Mouse (Mus musculus) CH12.LX (cell line): ENCODE results near the gene Ctso. TPM values are rescaled to one million over a fixed set of nuclear protein-coding genes. Genes with fewer than 3 reads are reported as not detected.

ENCODE experiments used
- DNase-seq: peaks from one replicate; pipeline ENCODE4 v3.0.0-alpha.2; 2013; ENCODE audit errors: extremely low read depth
- H3K27ac ChIP-seq: 2 replicates; pipeline ENCODE4 v1.5.1; 2012; ENCODE audit warnings: low read depth, mild to moderate bottlenecking, control low read depth, moderate library complexity; ENCODE audit not compliant: insufficient read depth
- H3K27me3 ChIP-seq: replicated peaks from 2 replicates; pipeline ENCODE3; 2012; ENCODE audit warnings: inconsistent platforms
- H3K36me3 ChIP-seq, 2 experiments: replicated peaks in 1 of 2; 2 replicates each; pipeline versions ENCODE3 to v1.6.1; 2012; ENCODE audit warnings: inconsistent platforms in 1 of 2, low read length in 1 of 2, mild to moderate bottlenecking in 1 of 2, mixed read lengths in 1 of 2, moderate library complexity in 1 of 2; ENCODE audit not compliant: control insufficient read depth in 1 of 2, insufficient read depth in 1 of 2
- H3K4me1 ChIP-seq, 2 experiments: 2 replicates each; pipeline ENCODE4 v1.6.1; 2012; ENCODE audit warnings: inconsistent platforms in 1 of 2, moderate library complexity in 1 of 2; ENCODE audit not compliant: insufficient read depth in 2 of 2, control insufficient read depth in 1 of 2
- H3K4me2 ChIP-seq: 2 replicates; pipeline ENCODE4 v1.6.1; 2012; ENCODE audit warnings: low read depth, mild to moderate bottlenecking, control low read depth; ENCODE audit not compliant: poor library complexity, insufficient read depth, severe bottlenecking
- H3K4me3 ChIP-seq, 3 experiments: fragments of 150-350 bp in 1 of 3; sonication (generic) in 1 of 3; replicated peaks in 1 of 3; 2 replicates each; pipeline versions ENCODE3 to v1.5.1; 2011 to 2012; ENCODE audit warnings: low read depth in 2 of 3, low read length in 2 of 3, mild to moderate bottlenecking in 2 of 3, moderate library complexity in 2 of 3, control low read depth in 1 of 3, improper control_type of control experiment in 1 of 3, inconsistent platforms in 1 of 3, mixed read lengths in 1 of 3; ENCODE audit not compliant: poor library complexity in 1 of 3
- H3K79me2 ChIP-seq: replicated peaks from 2 replicates; pipeline ENCODE4 v1.6.1; 2012; ENCODE audit warnings: mild to moderate bottlenecking, moderate library complexity; ENCODE audit not compliant: control insufficient read depth, poor library complexity, insufficient read depth, severe bottlenecking; ENCODE audit errors: extremely low read depth
- H3K9ac ChIP-seq: 2 replicates; pipeline ENCODE4 v1.6.1; 2012; ENCODE audit warnings: low read depth, mild to moderate bottlenecking, control low read depth, moderate library complexity; ENCODE audit not compliant: insufficient read depth
- H3K9me3 ChIP-seq: replicated peaks from 2 replicates; pipeline ENCODE3; 2012; ENCODE audit warnings: low read length, inconsistent platforms, mixed read lengths
- ELF1 ChIP-seq: IDR thresholded peaks from 2 replicates; pipeline ENCODE4 v1.6.1; 2014; ENCODE audit warnings: low read depth, mild to moderate bottlenecking, inconsistent platforms, low read length, improper control_type of control experiment
- GABPA ChIP-seq: IDR thresholded peaks from 2 replicates; pipeline ENCODE4 v1.6.1; 2012; ENCODE audit warnings: low read depth, low read length, improper control_type of control experiment, inconsistent platforms; ENCODE audit not compliant: insufficient replicate concordance
- MYC ChIP-seq: IDR thresholded peaks from 2 replicates; pipeline ENCODE4 v1.6.1; 2011; ENCODE audit warnings: low read depth, mild to moderate bottlenecking, improper control_type of control experiment, low read length
- NRF1 ChIP-seq: IDR thresholded peaks from 2 replicates; pipeline ENCODE4 v1.6.1; 2014; ENCODE audit warnings: low read depth, mild to moderate bottlenecking, inconsistent platforms, low read length, improper control_type of control experiment, moderate library complexity
- POLR2A ChIP-seq: IDR thresholded peaks from 2 replicates; pipeline ENCODE4 v1.6.1; 2011; ENCODE audit warnings: low read depth, mild to moderate bottlenecking, improper control_type of control experiment, low read length
- USF1 ChIP-seq: IDR thresholded peaks from 2 replicates; pipeline ENCODE4 v1.6.1; 2014; ENCODE audit warnings: low read depth, mild to moderate bottlenecking, inconsistent platforms, low read length, improper control_type of control experiment
- ZMIZ1 ChIP-seq: IDR thresholded peaks from 2 replicates; pipeline ENCODE4 v1.6.1; 2012; ENCODE audit warnings: low read depth, mild to moderate bottlenecking, inconsistent platforms, low read length, improper control_type of control experiment
- dilution Hi-C: fragments of 300-500 bp; cut with MboI; formaldehyde crosslinking; loops from 2 replicates; pipeline ENCODE4 v1.14.3; 2020; ENCODE audit warnings: low sequenced_read_pairs; ENCODE audit not compliant: extremely low pct_unique_long_range_greater_than_20kb, extremely low pct_ligation_motif_present
- in situ Hi-C: fragments of 300-500 bp; cut with MboI; formaldehyde crosslinking; loops from 3 replicates; pipeline ENCODE4 v1.14.3; 2019; ENCODE audit warnings: low sequenced_read_pairs, low pct_ligation_motif_present, low pct_unique_long_range_greater_than_20kb, mixed read lengths
- polyA plus RNA-seq: library from polyadenylated mRNA; unstranded; fragments of >175 nt; gene quantifications from 2 replicates; pipeline ENCODE4 v1.2.1, GENCODE M21; 2012; ENCODE audit warnings: low read depth; ENCODE audit not compliant: insufficient read length
- total RNA-seq, 2 experiments: library from RNA; depleted of rRNA; stranded (reverse); fragments of 300-350 nt in 1 of 2; fragments of >200 nt in 1 of 2; gene quantifications; 2 replicates each; pipeline ENCODE4 v1.2.3; 2012 to 2014

Gene Ctso
- total and polyA plus RNA-seq, 3 experiments, result 21.1 to 41.7 (median 39.2) TPM

DNA sequence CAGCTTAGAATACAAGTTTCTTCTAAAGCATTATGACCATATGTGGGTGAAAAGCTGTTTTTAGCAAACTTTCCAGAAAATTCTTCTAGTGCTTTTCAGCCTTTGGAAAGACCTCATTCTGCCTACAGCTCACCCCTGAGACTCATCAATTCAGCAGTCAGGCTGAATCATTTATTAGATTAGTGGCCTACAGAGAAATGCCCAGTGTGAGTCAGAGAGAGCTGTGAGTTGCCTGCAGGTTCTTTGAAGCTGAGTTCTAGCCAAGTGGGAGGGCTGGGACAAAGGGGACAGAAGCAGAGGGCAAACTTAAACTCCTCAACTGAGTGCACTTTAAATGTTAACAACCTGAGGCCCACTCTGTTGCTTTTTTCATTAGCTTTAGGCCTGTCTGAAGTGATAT is 48.5 kb upstream of the Ctso start:
- Histone ChIP-seq H3K4me1 (no peaks in the 10 kb centered on the region), H3K4me3 (no peak overlapping the region), H3K36me3 (no peaks in the 10 kb centered on the region), H3K27me3 (no peaks in the 10 kb centered on the region), H3K4me2 (no peak overlapping the region), H3K9ac (no peak overlapping the region), H3K9me3 (no peaks in the 10 kb centered on the region), H3K79me2 (no peaks in the 10 kb centered on the region), H3K27ac (no peak overlapping the region)
- no peak for DNase-seq
- in situ Hi-C loops, result no loop called here
- dilution Hi-C loops, result no loop called here
- TF ChIP-seq NRF1 (no peak), GABPA (no peak)

DNA sequence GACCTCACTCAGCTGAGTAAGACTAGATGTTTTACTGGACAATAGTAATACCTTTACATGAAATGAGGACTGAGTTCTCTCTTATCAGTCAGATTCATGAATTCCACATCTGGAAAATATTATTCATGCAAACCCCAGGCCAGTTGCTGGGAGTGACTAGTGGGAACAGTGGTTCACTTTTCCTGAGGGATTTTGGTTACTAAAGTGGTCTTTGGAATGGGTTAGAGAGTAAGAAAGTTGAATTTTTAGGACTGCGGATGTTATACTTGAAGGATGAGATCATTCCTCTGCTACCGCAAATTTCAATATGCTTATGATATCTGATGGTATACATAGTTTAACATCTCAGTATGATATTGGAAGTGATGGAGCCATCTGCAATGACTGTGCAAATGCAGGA is 46.8 kb upstream of the Ctso start:
- dilution Hi-C loops, result no loop called here
- no peak for DNase-seq
- Histone ChIP-seq H3K27me3 (no peaks in the 10 kb centered on the region), H3K9me3 (no peaks in the 10 kb centered on the region), H3K4me3 (no peak overlapping the region), H3K4me2 (no peak overlapping the region), H3K79me2 (no peaks in the 10 kb centered on the region), H3K9ac (no peak overlapping the region), H3K27ac (no peak overlapping the region), H3K36me3 (no peaks in the 10 kb centered on the region), H3K4me1 (peaks cover 0 to 8% of the 10 kb centered on the region in 2 experiments; a peak in 2 of 4 replicates)
- in situ Hi-C loops, result no loop called here
- no peak for TF ChIP-seq POLR2A

DNA sequence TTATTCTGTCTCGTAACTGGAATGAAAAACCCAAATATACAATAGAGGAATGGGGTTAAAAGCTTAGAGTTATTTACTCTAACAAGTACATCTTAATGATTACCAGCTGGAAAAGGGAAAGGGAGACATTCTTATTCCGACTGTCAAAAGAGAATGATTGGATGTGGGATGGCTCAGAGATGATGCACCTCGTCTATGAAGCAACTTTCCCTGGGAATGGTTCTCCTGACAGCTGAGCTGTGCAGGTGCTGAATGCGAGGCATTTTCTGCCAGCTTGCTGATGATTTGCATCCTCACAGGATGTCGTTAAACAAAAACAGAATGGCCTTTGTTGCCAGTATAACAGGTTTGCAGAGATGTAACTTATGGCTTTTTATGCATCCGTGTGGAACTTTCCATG is 43.3 kb upstream of the Ctso start:
- no peaks in the 10 kb centered on the region for H3K79me2 ChIP-seq
- DNase-seq, result no peak
- no peaks in the 10 kb centered on the region for H3K9me3 ChIP-seq
- no peak overlapping the region for H3K4me3 ChIP-seq
- in situ Hi-C loops (no loop called here), dilution Hi-C loops (no loop called here)
- H3K4me1 ChIP-seq, result peaks cover 0 to 8% of the 10 kb centered on the region in 2 experiments; a peak in 2 of 4 replicates
- no peak overlapping the region for H3K27ac ChIP-seq
- H3K36me3 ChIP-seq, result no peaks in the 10 kb centered on the region
- H3K9ac ChIP-seq, result no peak overlapping the region
- H3K27me3 ChIP-seq, result no peaks in the 10 kb centered on the region
- TF ChIP-seq USF1 (no peak), MYC (no peak), ELF1 (no peak), ZMIZ1 (no peak)
- H3K4me2 ChIP-seq, result no peak overlapping the region
